Mouse (Mus musculus) myocyte (in vitro differentiated cells): Measurements from ENCODE around the gene Pigp.
A peak's percentile ranks its signal among the peaks of the same experiment; 100 is the strongest.

ENCODE experiments used
- CEBPB ChIP-seq: IDR thresholded peaks from 2 replicates; pipeline ENCODE4 v1.6.1; 2011; ENCODE audit warnings: mild to moderate bottlenecking, moderate library complexity; ENCODE audit not compliant: poor library complexity, insufficient read depth, severe bottlenecking
- E2F4 ChIP-seq: IDR thresholded peaks from one replicate; pipeline ENCODE4 v1.6.1; 2011; ENCODE audit warnings: mild to moderate bottlenecking, control low read depth, moderate library complexity; ENCODE audit not compliant: insufficient read depth
- MAX ChIP-seq: IDR thresholded peaks from one replicate; pipeline ENCODE4 v1.6.1; 2011; ENCODE audit warnings: low read depth, mild to moderate bottlenecking, control low read depth
- MYOD1 ChIP-seq, 3 experiments: IDR thresholded peaks; one replicate each; pipeline ENCODE4 v1.6.1; 2011; ENCODE audit warnings: control low read depth in 2 of 3, low read depth in 2 of 3, mild to moderate bottlenecking in 2 of 3, moderate library complexity in 1 of 3; ENCODE audit not compliant: insufficient read length in 2 of 3, control insufficient read depth in 1 of 3
- POLR2A ChIP-seq: IDR thresholded peaks from one replicate; pipeline ENCODE4 v1.6.1; 2011; ENCODE audit warnings: low read depth, mild to moderate bottlenecking, control low read depth, moderate library complexity; ENCODE audit not compliant: insufficient read length
- POLR2AphosphoS2 ChIP-seq: IDR thresholded peaks from one replicate; pipeline ENCODE4 v1.6.1; 2011; ENCODE audit warnings: low read depth, control low read depth; ENCODE audit not compliant: insufficient read length
- REST ChIP-seq: IDR thresholded peaks from one replicate; pipeline ENCODE4 v1.6.1; 2011; ENCODE audit warnings: mild to moderate bottlenecking, control low read depth, moderate library complexity; ENCODE audit not compliant: insufficient read depth, insufficient read length
- SRF ChIP-seq: IDR thresholded peaks from one replicate; pipeline ENCODE4 v1.6.1; 2011; ENCODE audit warnings: low read depth; ENCODE audit not compliant: control insufficient read depth, insufficient read length
- TCF3 ChIP-seq: IDR thresholded peaks from one replicate; pipeline ENCODE4 v1.6.1; 2011; ENCODE audit warnings: low read depth, control low read depth; ENCODE audit not compliant: insufficient read length
- USF1 ChIP-seq: IDR thresholded peaks from one replicate; pipeline ENCODE4 v1.6.1; 2011; ENCODE audit warnings: low read depth, mild to moderate bottlenecking, control low read depth, moderate library complexity

DNA sequence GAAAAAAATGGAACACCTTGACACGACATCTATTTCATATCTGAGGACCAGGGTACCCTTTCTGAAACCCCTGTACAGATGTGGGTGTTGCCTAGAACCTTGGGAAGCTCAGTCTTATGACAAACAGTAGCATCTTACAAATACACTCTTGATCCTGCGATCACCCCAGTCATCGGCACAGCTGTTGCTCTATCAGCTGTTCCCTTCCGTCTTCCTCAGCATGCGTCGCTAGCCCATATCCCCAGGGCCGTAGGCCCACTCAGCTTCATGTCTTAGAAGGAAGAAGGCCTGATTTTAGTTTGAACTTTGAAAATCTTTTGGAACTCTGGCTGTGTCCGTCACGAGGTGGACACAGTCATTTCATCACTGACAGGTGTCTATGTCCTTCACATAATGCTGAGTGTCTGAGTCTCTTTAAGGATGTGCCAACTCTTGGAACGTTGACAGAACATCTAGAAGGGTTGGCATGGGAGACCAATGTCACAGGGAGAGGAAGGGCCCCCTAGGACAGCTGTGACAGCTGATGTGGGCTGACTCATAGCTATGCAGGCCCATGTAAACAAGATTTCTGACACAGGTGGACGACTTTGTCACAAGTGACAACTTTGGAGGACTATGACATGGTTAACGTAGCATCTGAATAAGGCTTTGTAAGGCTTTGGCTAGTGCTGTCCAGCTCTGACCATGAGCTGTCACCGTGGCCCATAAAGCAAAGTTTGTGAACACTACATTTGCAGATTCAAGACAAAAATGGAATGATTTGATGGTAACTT lies 10.9 kb downstream of the Pigp start:
- TF ChIP-seq CEBPB (no peak), POLR2A (no peak), USF1 (no peak), E2F4 (no peak), MAX (no peak), POLR2AphosphoS2 (no peak), SRF (no peak), TCF3 (peak; percentile 96), REST (no peak), MYOD1 (IDR thresholded peaks at IDR 0.05; ENCODE audit: control insufficient read depth in 1 of 3, insufficient read length in 2 of 3, low read depth in 2 of 3) (peak; percentile 95 to 99 (median 99))
